Mouse (Mus musculus): Measurements from ENCODE around the gene Smyd3. TPM values are rescaled to one million over a fixed set of nuclear protein-coding genes. Genes with fewer than 3 reads are reported as not detected.

Gene Smyd3
- polyA plus RNA-seq, 1 experiment from 2014 or later = 24.0 TPM

- H3K27ac ChIP-seq (ENCODE audit: low read length) = peak overlapping the region; percentile 79
- peaks cover 22% of the 10 kb centered on the region for H3K4me1 ChIP-seq (ENCODE audit: control insufficient read depth, insufficient read depth, low read length)
- no peaks in the 10 kb centered on the region for H3K9me3 ChIP-seq (ENCODE audit: control insufficient read depth, low read depth, low read length)
- no peak overlapping the region for H3K4me2 ChIP-seq (replicated peaks; ENCODE audit: low read depth, low read length)
- 44% methylated on average over 10 of the region's 10 CpGs for WGBS
- no peak overlapping the region for H3K9ac ChIP-seq (replicated peaks; ENCODE audit: low read depth, low read length)
- H3K36me3 ChIP-seq (ENCODE audit: control insufficient read depth, insufficient read depth, low read length) = no peaks in the 10 kb centered on the region
- H3K27me3 ChIP-seq (ENCODE audit: control insufficient read depth, insufficient read depth, low read length) = no peaks in the 10 kb centered on the region
- ATAC-seq (ENCODE audit: insufficient number of reproducible peaks, insufficient read depth, low FRiP score, low read depth) = no peak
- no peak overlapping the region for H3K4me3 ChIP-seq (ENCODE audit: low read depth, low read length)
Measured at GRCm38 (mm10) chr1:179458987-179459368, 58.9 kb downstream of the Smyd3 start.

- H3K27ac ChIP-seq (ENCODE audit: low read length) = peak overlapping the region; percentile 79
Measured at GRCm38 (mm10) chr1:179458236-179458986, 59.4 kb downstream of the Smyd3 start.

GRCm38 (mm10) chr1:179454600-179454999, 63.2 kb downstream of the Smyd3 start:
- H3K4me3 ChIP-seq (ENCODE audit: low read depth, low read length) = no peak overlapping the region
- peaks cover 18% of the 10 kb centered on the region for H3K4me1 ChIP-seq (ENCODE audit: control insufficient read depth, insufficient read depth, low read length)
- no peak overlapping the region for H3K4me2 ChIP-seq (replicated peaks; ENCODE audit: low read depth, low read length)
- H3K27me3 ChIP-seq (ENCODE audit: control insufficient read depth, insufficient read depth, low read length) = no peaks in the 10 kb centered on the region
- H3K36me3 ChIP-seq (ENCODE audit: control insufficient read depth, insufficient read depth, low read length) = no peaks in the 10 kb centered on the region
- ATAC-seq (ENCODE audit: insufficient number of reproducible peaks, insufficient read depth, low FRiP score, low read depth) = no peak
- 70% methylated on average over 6 of the region's 6 CpGs for WGBS
- H3K9ac ChIP-seq (replicated peaks; ENCODE audit: low read depth, low read length) = no peak overlapping the region
- H3K9me3 ChIP-seq (ENCODE audit: control insufficient read depth, low read depth, low read length) = no peaks in the 10 kb centered on the region
- no peak overlapping the region for H3K27ac ChIP-seq (ENCODE audit: low read length)

More at GRCm38 (mm10) chr1:179458236-179458986, 59.4 kb downstream of the Smyd3 start:
- ATAC-seq (ENCODE audit: insufficient number of reproducible peaks, insufficient read depth, low FRiP score, low read depth) = peak; percentile 67; the same call in 1 of the 2 replicates
- Histone ChIP-seq H3K4me1 (ENCODE audit: control insufficient read depth, insufficient read depth, low read length) (peaks cover 22% of the 10 kb centered on the region), H3K4me3 (ENCODE audit: low read depth, low read length) (no peak overlapping the region), H3K9ac (replicated peaks; ENCODE audit: low read depth, low read length) (no peak overlapping the region), H3K9me3 (ENCODE audit: control insufficient read depth, low read depth, low read length) (no peaks in the 10 kb centered on the region), H3K4me2 (replicated peaks; ENCODE audit: low read depth, low read length) (no peak overlapping the region), H3K36me3 (ENCODE audit: control insufficient read depth, insufficient read depth, low read length) (no peaks in the 10 kb centered on the region), H3K27me3 (ENCODE audit: control insufficient read depth, insufficient read depth, low read length) (no peaks in the 10 kb centered on the region)
- 19% methylated on average over 9 of the region's 9 CpGs for whole genome bisulfite sequencing

- Histone ChIP-seq H3K27ac (ENCODE audit: low read length) (no peak overlapping the region), H3K4me2 (replicated peaks; ENCODE audit: low read depth, low read length) (no peak overlapping the region), H3K27me3 (ENCODE audit: control insufficient read depth, insufficient read depth, low read length) (no peaks in the 10 kb centered on the region), H3K36me3 (ENCODE audit: control insufficient read depth, insufficient read depth, low read length) (no peaks in the 10 kb centered on the region), H3K9ac (replicated peaks; ENCODE audit: low read depth, low read length) (no peak overlapping the region), H3K4me3 (ENCODE audit: low read depth, low read length) (no peak overlapping the region), H3K4me1 (ENCODE audit: control insufficient read depth, insufficient read depth, low read length) (0 out of 2 replicates have a peak, but pooled peaks cover 7% of the 10 kb centered on the region), H3K9me3 (ENCODE audit: control insufficient read depth, low read depth, low read length) (no peaks in the 10 kb centered on the region)
- ATAC-seq (ENCODE audit: insufficient number of reproducible peaks, insufficient read depth, low FRiP score, low read depth) = no peak
- 95% methylated on average over 2 of the region's 2 CpGs for WGBS
Measured at GRCm38 (mm10) chr1:179451211-179451610, 66.6 kb downstream of the Smyd3 start.

- no peaks in the 10 kb centered on the region for H3K9me3 ChIP-seq (ENCODE audit: control insufficient read depth, low read depth, low read length)
- H3K27me3 ChIP-seq (ENCODE audit: control insufficient read depth, insufficient read depth, low read length) = no peaks in the 10 kb centered on the region
- WGBS = 29% methylated on average over 2 of the region's 2 CpGs
- no peak overlapping the region for H3K27ac ChIP-seq (ENCODE audit: low read length)
- no peak overlapping the region for H3K4me3 ChIP-seq (ENCODE audit: low read depth, low read length)
- H3K9ac ChIP-seq (replicated peaks; ENCODE audit: low read depth, low read length) = no peak overlapping the region
- ATAC-seq (ENCODE audit: insufficient number of reproducible peaks, insufficient read depth, low FRiP score, low read depth) = no peak
- no peak overlapping the region for H3K4me2 ChIP-seq (replicated peaks; ENCODE audit: low read depth, low read length)
- H3K36me3 ChIP-seq (ENCODE audit: control insufficient read depth, insufficient read depth, low read length) = no peaks in the 10 kb centered on the region
- 0 out of 2 replicates have a peak, but pooled peaks cover 10% of the 10 kb centered on the region for H3K4me1 ChIP-seq (ENCODE audit: control insufficient read depth, insufficient read depth, low read length)
Measured at GRCm38 (mm10) chr1:179446845-179447212, 71.0 kb downstream of the Smyd3 start.

GRCm38 (mm10) chr1:179446127-179446844, 71.6 kb downstream of the Smyd3 start:
- no peaks in the 10 kb centered on the region for H3K36me3 ChIP-seq (ENCODE audit: control insufficient read depth, insufficient read depth, low read length)
- no peak overlapping the region for H3K4me2 ChIP-seq (replicated peaks; ENCODE audit: low read depth, low read length)
- H3K9me3 ChIP-seq (ENCODE audit: control insufficient read depth, low read depth, low read length) = no peaks in the 10 kb centered on the region
- ATAC-seq (ENCODE audit: insufficient number of reproducible peaks, insufficient read depth, low FRiP score, low read depth) = no peak
- H3K27ac ChIP-seq (ENCODE audit: low read length) = no peak overlapping the region
- no peak overlapping the region for H3K4me3 ChIP-seq (ENCODE audit: low read depth, low read length)
- no peaks in the 10 kb centered on the region for H3K27me3 ChIP-seq (ENCODE audit: control insufficient read depth, insufficient read depth, low read length)
- WGBS = 41% methylated on average over 17 of the region's 17 CpGs
- H3K9ac ChIP-seq (replicated peaks; ENCODE audit: low read depth, low read length) = no peak overlapping the region
- H3K4me1 ChIP-seq (ENCODE audit: control insufficient read depth, insufficient read depth, low read length) = 0 out of 2 replicates have a peak, but pooled peaks cover 10% of the 10 kb centered on the region

- 71% methylated on average over 13 of the region's 13 CpGs for WGBS
- no peak for ATAC-seq (ENCODE audit: insufficient number of reproducible peaks, insufficient read depth, low FRiP score, low read depth)
- H3K27ac ChIP-seq (ENCODE audit: low read length) = no peak overlapping the region
- H3K4me3 ChIP-seq (ENCODE audit: low read depth, low read length) = no peak overlapping the region
- H3K9ac ChIP-seq (replicated peaks; ENCODE audit: low read depth, low read length) = no peak overlapping the region
- H3K4me2 ChIP-seq (replicated peaks; ENCODE audit: low read depth, low read length) = no peak overlapping the region
- H3K27me3 ChIP-seq (ENCODE audit: control insufficient read depth, insufficient read depth, low read length) = no peaks in the 10 kb centered on the region
- 0 out of 2 replicates have a peak, but pooled peaks cover 10% of the 10 kb centered on the region for H3K4me1 ChIP-seq (ENCODE audit: control insufficient read depth, insufficient read depth, low read length)
- H3K36me3 ChIP-seq (ENCODE audit: control insufficient read depth, insufficient read depth, low read length) = no peaks in the 10 kb centered on the region
- H3K9me3 ChIP-seq (ENCODE audit: control insufficient read depth, low read depth, low read length) = no peaks in the 10 kb centered on the region
Measured at GRCm38 (mm10) chr1:179443835-179444234, 74.0 kb downstream of the Smyd3 start.

- 60% methylated on average over 8 of the region's 8 CpGs for WGBS
- no peaks in the 10 kb centered on the region for H3K27me3 ChIP-seq (ENCODE audit: control insufficient read depth, insufficient read depth, low read length)
- ATAC-seq (ENCODE audit: insufficient number of reproducible peaks, insufficient read depth, low FRiP score, low read depth) = no peak
- H3K36me3 ChIP-seq (ENCODE audit: control insufficient read depth, insufficient read depth, low read length) = no peaks in the 10 kb centered on the region
- 0 out of 2 replicates have a peak, but pooled peaks cover 10% of the 10 kb centered on the region for H3K4me1 ChIP-seq (ENCODE audit: control insufficient read depth, insufficient read depth, low read length)
- H3K9ac ChIP-seq (replicated peaks; ENCODE audit: low read depth, low read length) = no peak overlapping the region
- H3K27ac ChIP-seq (ENCODE audit: low read length) = no peak overlapping the region
- no peak overlapping the region for H3K4me2 ChIP-seq (replicated peaks; ENCODE audit: low read depth, low read length)
- no peaks in the 10 kb centered on the region for H3K9me3 ChIP-seq (ENCODE audit: control insufficient read depth, low read depth, low read length)
- H3K4me3 ChIP-seq (ENCODE audit: low read depth, low read length) = no peak overlapping the region
Measured at GRCm38 (mm10) chr1:179443423-179443822, 74.4 kb downstream of the Smyd3 start.

All from stomach, embryonic 14.5 days (tissue).